11 mouse cellular contexts compared by ENCODE assay signal in genomic region chr4:134393026-134393425, GRCm38 (mm10). TPM values are rescaled to one million over a fixed set of nuclear protein-coding genes. Genes with fewer than 3 reads are reported as not detected.
DNase-seq lines count a peak whose midpoint lies in the region; TF ChIP-seq lines count a peak whose summit lies in the region.
"Had no signal": no experiment of that assay in that cellular context is flagged by ENCODE, and none has a peak within 500 bp of the region (broad histone marks: within the 10 kb centered on the region; RNA-seq: fewer than 3 reads in every experiment).

No protein-coding gene starts in this region.

- no peak overlapping the region for H3K27ac ChIP-seq in kidney, adult 2 months (ENCODE audit: insufficient read depth, low read depth, low read length)
- H3K27ac ChIP-seq in ES-Bruce4 (ENCODE audit: insufficient read depth, low read length), result no peak overlapping the region

- TF ChIP-seq EP300 in ES-Bruce4 (IDR thresholded peaks at IDR 0.05; ENCODE audit: insufficient read depth, low read depth, low read length), result no peak

- TF ChIP-seq POLR2A in kidney, adult 2 months (IDR thresholded peaks at IDR 0.05; ENCODE audit: low read depth, low read length), result no peak
- TF ChIP-seq POLR2A in ES-Bruce4 (IDR thresholded peaks at IDR 0.05; ENCODE audit: insufficient read depth, low read length), result no peak

- peak; percentile 39; the same call in 1 of the 2 replicates for TF ChIP-seq CTCF in kidney, adult 2 months (conservative IDR thresholded peaks at IDR 0.05; ENCODE audit: insufficient read depth, insufficient read length, low read depth, low read length)
- TF ChIP-seq CTCF in ES-Bruce4 (IDR thresholded peaks at IDR 0.05; ENCODE audit: low read depth, low read length), result peak; percentile 77

- H3K9ac ChIP-seq in ES-Bruce4 (ENCODE audit: low read depth, poor library complexity, severe bottlenecking), result no peak overlapping the region

- H3K36me3 ChIP-seq in kidney, adult 2 months (ENCODE audit: control insufficient read depth, insufficient read depth, low read length), result no peaks in the 10 kb centered on the region
- no peaks in the 10 kb centered on the region for H3K36me3 ChIP-seq in ES-Bruce4 (ENCODE audit: control insufficient read depth, insufficient read depth, low read length, poor library complexity, severe bottlenecking)

- WGBS in kidney, adult 2 months, result 25% methylated on average over 12 of the region's 12 CpGs

- no peak overlapping the region for H3K4me3 ChIP-seq in kidney, adult 2 months (ENCODE audit: insufficient read depth, low read depth, low read length)
- H3K4me3 ChIP-seq in ES-Bruce4 (ENCODE audit: low read depth, low read length), result no peak overlapping the region
- H3K4me3 ChIP-seq: megakaryocyte, embryonic 14.5 days had no signal

- H3K27me3 ChIP-seq in kidney, adult 2 months (replicated peaks; ENCODE audit: control insufficient read depth, insufficient read depth, low read length), result no peaks in the 10 kb centered on the region
- no peaks in the 10 kb centered on the region for H3K27me3 ChIP-seq in ES-Bruce4 (ENCODE audit: control insufficient read depth, insufficient read depth, low read length, poor library complexity, severe bottlenecking)
- H3K27me3 ChIP-seq: megakaryocyte, embryonic 14.5 days had no signal

- peaks cover 4% of the 10 kb centered on the region for H3K4me1 ChIP-seq in kidney, adult 2 months (ENCODE audit: control insufficient read depth, insufficient read depth, low read length)
- peaks cover 3% of the 10 kb centered on the region for H3K4me1 ChIP-seq in ES-Bruce4 (ENCODE audit: control insufficient read depth, insufficient read depth, low read length)

- H3K9me3 ChIP-seq in ES-Bruce4 (replicated peaks; ENCODE audit: control insufficient read depth, insufficient read depth, low read length, poor library complexity, severe bottlenecking), result no peaks in the 10 kb centered on the region; the same call in 1 of the 2 replicates
- H3K9me3 ChIP-seq: megakaryocyte, embryonic 14.5 days had no signal

- no peak for DNase-seq in kidney, adult 2 months
- no peak for DNase-seq in kidney, adult 8-10 months
- peak; percentile 53 for DNase-seq in embryo, embryonic 10 days (ENCODE audit: low spot score)
- peak; percentile 59 for DNase-seq in lung, postnatal 10 days
- DNase-seq in urinary bladder, postnatal 36 days (ENCODE audit: low spot score in 2 of 2), result no peak
- DNase-seq in adrenal gland, postnatal 10 days, result no peak
- no peak for DNase-seq in layer of hippocampus, postnatal 10 days (ENCODE audit: low spot score in 2 of 2)
- DNase-seq: adrenal gland, adult 8-10 months; kidney, postnatal 14 days had no signal

RNA-seq across cellular contexts. Expression of gene Pafah2, which starts 3.1 kb away (rescaled TPM):
- polyA plus RNA-seq in kidney, adult 2 months (2012; rRNA removed), result 96.9 and 102 TPM in 2 replicates
- polyA plus RNA-seq in ES-Bruce4 (2011; ENCODE audit: insufficient read depth, insufficient read length, low read depth, missing spikeins), result 16.4 and 16.5 TPM in 2 replicates
- total RNA-seq in adrenal gland, postnatal 10 days (2021), result 10 to 100 TPM; 20.8 to 22.1 TPM
- 10 to 100 TPM; 11.5 to 13.1 TPM for total RNA-seq in layer of hippocampus, postnatal 10 days (2021)

RNA-seq across cellular contexts. Expression of gene Extl1, which starts 9.4 kb away (rescaled TPM):
- polyA plus RNA-seq in kidney, adult 2 months (2012; rRNA removed), result 1.1 and 1.3 TPM in 2 replicates
- polyA plus RNA-seq in ES-Bruce4 (2011; ENCODE audit: insufficient read depth, insufficient read length, low read depth, missing spikeins), result 3.3 and 3.9 TPM in 2 replicates
- 1 to 10 TPM; 1.1 to 3.1 TPM for total RNA-seq in adrenal gland, postnatal 10 days (2021)
- total RNA-seq in layer of hippocampus, postnatal 10 days (2021), result 10 to 100 TPM; 26.2 to 27.5 TPM

RNA-seq across cellular contexts. Expression of gene Slc30a2, which starts 50.0 kb away (rescaled TPM):
- 32.3 and 33.3 TPM in 2 replicates for polyA plus RNA-seq in kidney, adult 2 months (2012; rRNA removed)
- polyA plus RNA-seq in ES-Bruce4 (2011; ENCODE audit: insufficient read depth, insufficient read length, low read depth, missing spikeins), result 3.9 and 4.9 TPM in 2 replicates
- total RNA-seq in adrenal gland, postnatal 10 days (2021), result 10 to 100 TPM; 13.7 to 17.4 TPM
- total RNA-seq in layer of hippocampus, postnatal 10 days (2021), result not detected

Comparison
In these comparisons a context has a peak if more than half of its experiments do, and no peak if none do; other contexts are left out.
1. DNase-seq: peak in embryo, embryonic 10 days (single experiment) and lung, postnatal 10 days (single experiment); none in kidney, adult 2 months (single experiment), kidney, adult 8-10 months (0 of 2), urinary bladder, postnatal 36 days (0 of 2), adrenal gland, postnatal 10 days (single experiment) and layer of hippocampus, postnatal 10 days (0 of 2).
2. RNA of gene Extl1, which starts 9.4 kb away (total RNA-seq): 26.2 to 27.5 TPM in layer of hippocampus, postnatal 10 days; 1.1 to 3.1 TPM in adrenal gland, postnatal 10 days; every median in the first group is over 4 times any median in the second.
3. RNA of gene Slc30a2, which starts 50.0 kb away (total RNA-seq): 13.7 to 17.4 TPM in adrenal gland, postnatal 10 days; not detected in layer of hippocampus, postnatal 10 days; every median in the first group is over 10 times any median in the second.